In genomic region chr11:29777964-29778363, GRCm38 (mm10) we compare ENCODE assay signal across 9 mouse cellular contexts. TPM values are rescaled to one million over a fixed set of nuclear protein-coding genes. Genes with fewer than 3 reads are reported as not detected.
A peak's percentile ranks its signal among the peaks of the same experiment; 100 is the strongest.
DNase-seq lines count a peak whose midpoint lies in the region; ATAC-seq lines count a peak whose summit lies in the region.
"Had no signal": no experiment of that assay in that cellular context is flagged by ENCODE, and none has a peak within 500 bp of the region (broad histone marks: within the 10 kb centered on the region; RNA-seq: fewer than 3 reads in every experiment).

No protein-coding gene starts in this region.

- ATAC-seq in embryonic facial prominence, embryonic 14.5 days (ENCODE audit: low read depth), result peak; percentile 68
- ATAC-seq in CD4-positive, CD25-positive, alpha-beta regulatory T cell, adult 4 months, result no peak

- H3K4me1 ChIP-seq in embryonic facial prominence, embryonic 14.5 days (ENCODE audit: control insufficient read depth, insufficient read depth, low read length), result no peaks in the 10 kb centered on the region
- peaks cover 4% of the 10 kb centered on the region for H3K4me1 ChIP-seq in embryonic facial prominence, embryonic 10.5 days

- no peak overlapping the region for H3K9ac ChIP-seq in embryonic facial prominence, embryonic 14.5 days (ENCODE audit: low read depth, low read length)
- H3K9ac ChIP-seq: neural tube, embryonic 12.5 days had no signal

- no peaks in the 10 kb centered on the region for H3K9me3 ChIP-seq in embryonic facial prominence, embryonic 14.5 days (ENCODE audit: control insufficient read depth, low read length)
- H3K9me3 ChIP-seq in embryonic facial prominence, embryonic 10.5 days, result no peaks in the 10 kb centered on the region
- H3K9me3 ChIP-seq: neural tube, embryonic 12.5 days had no signal

- H3K4me3 ChIP-seq in embryonic facial prominence, embryonic 14.5 days (ENCODE audit: low read depth, low read length), result no peak overlapping the region
- H3K4me3 ChIP-seq in embryonic facial prominence, embryonic 10.5 days, result no peak overlapping the region
- H3K4me3 ChIP-seq: neural tube, embryonic 12.5 days had no signal

- intact Hi-C loops in left cerebral cortex, postnatal 14 days (cut with DNase I), result no loop called here

- no peaks in the 10 kb centered on the region for H3K27me3 ChIP-seq in embryonic facial prominence, embryonic 14.5 days (replicated peaks; ENCODE audit: control insufficient read depth, insufficient read depth, low read length)
- no peaks in the 10 kb centered on the region for H3K27me3 ChIP-seq in embryonic facial prominence, embryonic 10.5 days (replicated peaks; ENCODE audit: low read depth, poor library complexity, severe bottlenecking)
- H3K27me3 ChIP-seq: neural tube, embryonic 12.5 days had no signal

- H3K36me3 ChIP-seq in embryonic facial prominence, embryonic 14.5 days (ENCODE audit: control insufficient read depth, insufficient read depth, low read length), result no peaks in the 10 kb centered on the region
- no peaks in the 10 kb centered on the region for H3K36me3 ChIP-seq in embryonic facial prominence, embryonic 10.5 days (replicated peaks)
- H3K36me3 ChIP-seq: neural tube, embryonic 12.5 days had no signal

- H3K4me2 ChIP-seq in embryonic facial prominence, embryonic 14.5 days (ENCODE audit: low read depth, low read length), result no peak overlapping the region
- H3K4me2 ChIP-seq: neural tube, embryonic 12.5 days had no signal

- DNase-seq in embryonic facial prominence, embryonic 14.5 days (ENCODE audit: low spot score), result peak; percentile 88
- DNase-seq in embryonic facial prominence, embryonic 10.5 days (ENCODE audit: low spot score), result no peak
- DNase-seq in adipocyte (ENCODE audit: low spot score), result peak; percentile 69
- peak; percentile 79 to 81 for DNase-seq in heart, adult 9 months (ENCODE audit: low spot score in 2 of 2)
- DNase-seq in left cerebral cortex, postnatal 14 days (ENCODE audit: low spot score in 2 of 2), result peak; percentile 76 to 82
- no peak for DNase-seq in spleen, adult 12 weeks (ENCODE audit: low spot score)
- no peak for DNase-seq in cerebellum, postnatal 4 days (ENCODE audit: low spot score in 2 of 2)

- H3K27ac ChIP-seq in embryonic facial prominence, embryonic 14.5 days (replicated peaks; ENCODE audit: low read depth, low read length), result no peak overlapping the region
- H3K27ac ChIP-seq in embryonic facial prominence, embryonic 10.5 days (replicated peaks), result no peak overlapping the region
- H3K27ac ChIP-seq: neural tube, embryonic 12.5 days had no signal

RNA-seq across cellular contexts. Expression of gene 4931440F15Rik, which starts 47.5 kb away (rescaled TPM):
- polyA plus RNA-seq in embryonic facial prominence, embryonic 14.5 days (2014; fragmentation: Nextera tagmentation; extraction: Ambion mirVana), result 0.16 and 0.39 TPM in 2 replicates
- 0.15 TPM in 2 replicates for polyA plus RNA-seq in embryonic facial prominence, embryonic 10.5 days (2016; fragmentation: Nextera tagmentation; extraction: Ambion mirVana)
- total RNA-seq in left cerebral cortex, postnatal 14 days (2021), result 1 to 10 TPM; 2.8 to 3.1 TPM
- under 1 TPM in 1 of 2 experiments, not detected in 1; 0.11 TPM for polyA plus RNA-seq in CD4-positive, CD25-positive, alpha-beta regulatory T cell, adult 4 months (2017; shearing (Covaris generic))

Comparison
In these comparisons a context has a peak if more than half of its experiments do, and no peak if none do; other contexts are left out.
1. DNase-seq: peak in embryonic facial prominence, embryonic 14.5 days (single experiment), adipocyte (single experiment), heart, adult 9 months (2 of 2) and left cerebral cortex, postnatal 14 days (2 of 2); none in embryonic facial prominence, embryonic 10.5 days (single experiment), spleen, adult 12 weeks (single experiment) and cerebellum, postnatal 4 days (0 of 2).